Mouse (Mus musculus): ENCODE measurements around the gene Bpifa5.

The Bpifa5 gene

GRCm38 (mm10) chr2:154206908-154207307 lies 44.5 kb downstream of the Bpifa5 start:
- no peak for DNase-seq (ENCODE audit: low spot score in 2 of 2)

- no peak for DNase-seq (ENCODE audit: low spot score in 2 of 2)
These were observed 46.7 kb downstream of the Bpifa5 start for GRCm38 (mm10) chr2:154209112-154209511.

GRCm38 (mm10) chr2:154211121-154211520 lies 48.7 kb downstream of the Bpifa5 start:
- no peak for DNase-seq (ENCODE audit: low spot score in 2 of 2)

GRCm38 (mm10) chr2:154211881-154212280 lies 49.5 kb downstream of the Bpifa5 start:
- peak; percentile 28 to 38 for DNase-seq (ENCODE audit: low spot score in 2 of 2)

GRCm38 (mm10) chr2:154215191-154215590 lies 52.8 kb downstream of the Bpifa5 start:
- peak; percentile 37 to 52 for DNase-seq (ENCODE audit: low spot score in 2 of 2)

Data from frontal cortex, postnatal 25 days (tissue).